Mouse (Mus musculus) myocyte (in vitro differentiated cells): ENCODE measurements at regions not wholly inside any gene's neighbourhood (a gene's known extent, or its start where the extent isn't known, plus 50 kb on each side); places are given as distances from the start of the nearest gene placed in this dataset.

Experiments used
- H3K27me3 ChIP-seq: one replicate; pipeline ENCODE4 v1.6.1; 2011; ENCODE audit not compliant: control insufficient read depth, insufficient read depth, insufficient read length
- H3K36me3 ChIP-seq: one replicate; pipeline ENCODE4 v1.6.1; 2011; ENCODE audit not compliant: control insufficient read depth, insufficient read depth
- H3K4me2 ChIP-seq: one replicate; pipeline ENCODE4 v1.6.1; 2011; ENCODE audit warnings: low read depth, control low read depth
- H3K4me3 ChIP-seq: one replicate; pipeline ENCODE4 v1.5.1; 2011; ENCODE audit warnings: mild to moderate bottlenecking, control low read depth, moderate library complexity
- H3K79me2 ChIP-seq: one replicate; pipeline ENCODE4 v1.6.1; 2011; ENCODE audit not compliant: control insufficient read depth, insufficient read depth
- H3ac ChIP-seq: one replicate; pipeline ENCODE4 v1.6.1; 2011; ENCODE audit not compliant: control insufficient read depth, insufficient read length
- CEBPB ChIP-seq: IDR thresholded peaks from 2 replicates; pipeline ENCODE4 v1.6.1; 2011; ENCODE audit warnings: mild to moderate bottlenecking, moderate library complexity; ENCODE audit not compliant: poor library complexity, insufficient read depth, severe bottlenecking
- E2F4 ChIP-seq: IDR thresholded peaks from one replicate; pipeline ENCODE4 v1.6.1; 2011; ENCODE audit warnings: mild to moderate bottlenecking, control low read depth, moderate library complexity; ENCODE audit not compliant: insufficient read depth
- MAX ChIP-seq: IDR thresholded peaks from one replicate; pipeline ENCODE4 v1.6.1; 2011; ENCODE audit warnings: low read depth, mild to moderate bottlenecking, control low read depth
- MYOD1 ChIP-seq, 3 experiments: IDR thresholded peaks; one replicate each; pipeline ENCODE4 v1.6.1; 2011; ENCODE audit warnings: control low read depth in 2 of 3, low read depth in 2 of 3, mild to moderate bottlenecking in 2 of 3, moderate library complexity in 1 of 3; ENCODE audit not compliant: insufficient read length in 2 of 3, control insufficient read depth in 1 of 3
- MYOG ChIP-seq, 3 experiments: IDR thresholded peaks; one replicate each; pipeline ENCODE4 v1.6.1; 2011; ENCODE audit warnings: control low read depth in 2 of 3, low read depth in 2 of 3, mild to moderate bottlenecking in 2 of 3; ENCODE audit not compliant: insufficient read length in 2 of 3, control insufficient read depth in 1 of 3, insufficient read depth in 1 of 3
- POLR2A ChIP-seq: IDR thresholded peaks from one replicate; pipeline ENCODE4 v1.6.1; 2011; ENCODE audit warnings: low read depth, mild to moderate bottlenecking, control low read depth, moderate library complexity; ENCODE audit not compliant: insufficient read length
- POLR2AphosphoS2 ChIP-seq: IDR thresholded peaks from one replicate; pipeline ENCODE4 v1.6.1; 2011; ENCODE audit warnings: low read depth, control low read depth; ENCODE audit not compliant: insufficient read length
- REST ChIP-seq: IDR thresholded peaks from one replicate; pipeline ENCODE4 v1.6.1; 2011; ENCODE audit warnings: mild to moderate bottlenecking, control low read depth, moderate library complexity; ENCODE audit not compliant: insufficient read depth, insufficient read length
- SRF ChIP-seq: IDR thresholded peaks from one replicate; pipeline ENCODE4 v1.6.1; 2011; ENCODE audit warnings: low read depth; ENCODE audit not compliant: control insufficient read depth, insufficient read length
- TCF12 ChIP-seq: IDR thresholded peaks from one replicate; pipeline ENCODE4 v1.6.1; 2011; ENCODE audit warnings: mild to moderate bottlenecking, control low read depth; ENCODE audit not compliant: poor library complexity, insufficient read depth, severe bottlenecking
- TCF3 ChIP-seq: IDR thresholded peaks from one replicate; pipeline ENCODE4 v1.6.1; 2011; ENCODE audit warnings: low read depth, control low read depth; ENCODE audit not compliant: insufficient read length
- USF1 ChIP-seq: IDR thresholded peaks from one replicate; pipeline ENCODE4 v1.6.1; 2011; ENCODE audit warnings: low read depth, mild to moderate bottlenecking, control low read depth, moderate library complexity

GRCm38 (mm10) chr5:54185662-54186061, 187.4 kb downstream of the Stim2 start:
- no peak overlapping the region for H3K4me2 ChIP-seq
- H3K36me3 ChIP-seq: no peaks in the 10 kb centered on the region
- no peak overlapping the region for H3K4me3 ChIP-seq
- no peaks in the 10 kb centered on the region for H3K79me2 ChIP-seq
- H3K27me3 ChIP-seq: peaks cover 12% of the 10 kb centered on the region
- no peak overlapping the region for H3ac ChIP-seq
- TF ChIP-seq REST (no peak), E2F4 (no peak), MYOD1 (IDR thresholded peaks at IDR 0.05; ENCODE audit: control insufficient read depth in 1 of 3, insufficient read length in 2 of 3, low read depth in 2 of 3) (no peak), POLR2A (no peak), MYOG (IDR thresholded peaks at IDR 0.05; ENCODE audit: control insufficient read depth in 1 of 3, insufficient read depth in 1 of 3, insufficient read length in 2 of 3, low read depth in 2 of 3) (no peak), POLR2AphosphoS2 (no peak), MAX (no peak), SRF (no peak), TCF12 (no peak), USF1 (no peak), CEBPB (no peak), TCF3 (no peak)

GRCm38 (mm10) chr5:54186076-54186676, 187.9 kb downstream of the Stim2 start:
- no peaks in the 10 kb centered on the region for H3K36me3 ChIP-seq
- H3ac ChIP-seq: no peak overlapping the region
- H3K4me2 ChIP-seq: no peak overlapping the region
- H3K27me3 ChIP-seq: peaks cover 12% of the 10 kb centered on the region
- no peaks in the 10 kb centered on the region for H3K79me2 ChIP-seq
- no peak overlapping the region for H3K4me3 ChIP-seq
- TF ChIP-seq USF1: no peak
- TF ChIP-seq POLR2AphosphoS2: no peak

- no peak for TF ChIP-seq POLR2AphosphoS2
- no peak for TF ChIP-seq CEBPB
- no peak for TF ChIP-seq TCF12
- TF ChIP-seq USF1: no peak
- TF ChIP-seq MYOG (IDR thresholded peaks at IDR 0.05; ENCODE audit: control insufficient read depth in 1 of 3, insufficient read depth in 1 of 3, insufficient read length in 2 of 3, low read depth in 2 of 3): no peak
- TF ChIP-seq SRF: no peak
- TF ChIP-seq TCF3: no peak
- no peak for TF ChIP-seq POLR2A
- TF ChIP-seq REST: no peak
- no peak for TF ChIP-seq MAX
- TF ChIP-seq E2F4: no peak
- TF ChIP-seq MYOD1 (IDR thresholded peaks at IDR 0.05; ENCODE audit: control insufficient read depth in 1 of 3, insufficient read length in 2 of 3, low read depth in 2 of 3): no peak
- H3K4me3 ChIP-seq: no peak overlapping the region
- H3K36me3 ChIP-seq: no peaks in the 10 kb centered on the region
- no peak overlapping the region for H3K4me2 ChIP-seq
- peaks cover 36% of the 10 kb centered on the region for H3K27me3 ChIP-seq
- no peak overlapping the region for H3ac ChIP-seq
- no peaks in the 10 kb centered on the region for H3K79me2 ChIP-seq
Observed at GRCm38 (mm10) chr5:54191688-54192087, 193.4 kb downstream of the Stim2 start.

GRCm38 (mm10) chr5:54194846-54195245, 196.5 kb downstream of the Stim2 start:
- Histone ChIP-seq H3K4me3 (no peak overlapping the region), H3ac (no peak overlapping the region)
- TF ChIP-seq REST (no peak), MAX (no peak), POLR2AphosphoS2 (no peak)

GRCm38 (mm10) chr5:54200032-54200431, 201.7 kb downstream of the Stim2 start:
- H3K27me3 ChIP-seq: peaks cover 46% of the 10 kb centered on the region
- H3K4me2 ChIP-seq: no peak overlapping the region
- TF ChIP-seq MYOG (IDR thresholded peaks at IDR 0.05; ENCODE audit: control insufficient read depth in 1 of 3, insufficient read depth in 1 of 3, insufficient read length in 2 of 3, low read depth in 2 of 3) (no peak), TCF12 (no peak), E2F4 (no peak), SRF (no peak), TCF3 (no peak), MYOD1 (IDR thresholded peaks at IDR 0.05; ENCODE audit: control insufficient read depth in 1 of 3, insufficient read length in 2 of 3, low read depth in 2 of 3) (no peak), CEBPB (no peak), POLR2A (no peak), POLR2AphosphoS2 (no peak), USF1 (no peak), REST (no peak), MAX (no peak)
- H3ac ChIP-seq: no peak overlapping the region
- no peaks in the 10 kb centered on the region for H3K36me3 ChIP-seq
- no peaks in the 10 kb centered on the region for H3K79me2 ChIP-seq
- H3K4me3 ChIP-seq: no peak overlapping the region

More at GRCm38 (mm10) chr5:54194846-54195245, 196.5 kb downstream of the Stim2 start:
- Histone ChIP-seq H3K27me3 (peaks cover 44% of the 10 kb centered on the region), H3K36me3 (no peaks in the 10 kb centered on the region), H3K4me2 (no peak overlapping the region), H3K79me2 (no peaks in the 10 kb centered on the region)
